Mouse (Mus musculus) megakaryocyte progenitor cell, adult 5-6 weeks (primary cell): ENCODE measurements at regions not wholly inside any gene's neighbourhood (a gene's known extent, or its start where the extent isn't known, plus 50 kb on each side); places are given as distances from the start of the nearest gene placed in this dataset.

Source experiments
- ATAC-seq: replicated peaks from 2 replicates; pipeline ENCODE4 v1.8.0; 2016; ENCODE audit warnings: mild to moderate bottlenecking, moderate TSS enrichment, inconsistent platforms; ENCODE audit not compliant: poor library complexity

DNA sequence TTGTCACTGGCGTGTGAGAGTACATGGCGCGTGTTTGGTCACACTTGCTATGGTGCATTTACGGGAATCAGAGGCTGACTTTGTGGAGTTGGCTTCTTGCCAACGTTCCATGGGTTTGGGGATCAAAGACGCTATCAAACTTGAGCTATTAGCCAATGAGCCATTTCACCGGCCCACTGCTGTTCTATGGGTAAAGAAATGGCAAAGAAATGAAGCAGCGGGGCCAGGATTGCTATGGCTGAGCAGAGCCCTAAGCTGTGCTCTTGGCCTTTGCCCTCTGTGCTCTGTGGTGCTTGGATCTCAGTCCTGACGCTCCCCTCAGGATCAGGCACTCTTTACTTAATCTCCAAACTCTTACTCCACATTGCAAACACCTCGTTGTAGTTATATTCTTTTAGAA is 291.3 kb downstream of the Foxo1 start:
- no peak for ATAC-seq

DNA sequence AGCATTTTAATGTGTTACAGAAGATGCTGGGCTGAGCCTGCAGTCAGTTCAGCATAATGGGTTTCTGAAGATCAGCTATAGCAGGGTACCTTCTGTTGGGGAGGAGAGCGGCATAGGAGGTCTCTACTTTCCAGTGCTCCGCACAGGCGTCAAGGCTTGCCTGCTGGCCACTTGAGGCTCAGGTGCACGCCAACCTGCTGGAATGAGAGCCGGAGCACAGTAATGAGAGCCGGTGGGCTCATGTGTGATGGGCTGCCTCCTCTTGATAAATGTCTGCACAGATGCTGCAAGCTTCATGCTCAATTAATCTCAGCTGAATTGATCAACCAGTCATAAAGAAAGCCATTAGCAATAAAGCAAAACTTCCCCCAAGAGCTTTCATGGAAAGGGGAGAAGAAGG is 290.6 kb downstream of the Foxo1 start:
- no peak for ATAC-seq

DNA sequence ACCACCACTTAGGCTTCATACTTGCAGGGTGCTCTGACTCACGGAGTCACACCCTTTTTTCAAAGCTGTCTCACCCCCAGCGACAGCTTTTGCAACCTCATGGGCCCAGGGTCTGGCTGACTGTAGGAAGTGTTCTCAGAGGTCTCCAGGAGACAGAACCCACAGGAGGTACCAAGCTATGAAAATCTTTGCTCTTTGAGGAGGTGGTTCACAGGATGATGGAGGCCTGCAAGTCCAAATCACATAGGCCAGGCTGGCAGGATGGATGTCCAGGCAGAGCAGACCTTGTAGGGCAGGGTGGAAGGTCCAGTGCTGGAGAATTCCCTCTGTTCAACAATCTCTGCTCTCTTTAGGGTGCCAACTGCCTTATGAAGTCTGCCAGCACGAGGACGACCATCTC is 289.2 kb downstream of the Foxo1 start:
- ATAC-seq: no peak

DNA sequence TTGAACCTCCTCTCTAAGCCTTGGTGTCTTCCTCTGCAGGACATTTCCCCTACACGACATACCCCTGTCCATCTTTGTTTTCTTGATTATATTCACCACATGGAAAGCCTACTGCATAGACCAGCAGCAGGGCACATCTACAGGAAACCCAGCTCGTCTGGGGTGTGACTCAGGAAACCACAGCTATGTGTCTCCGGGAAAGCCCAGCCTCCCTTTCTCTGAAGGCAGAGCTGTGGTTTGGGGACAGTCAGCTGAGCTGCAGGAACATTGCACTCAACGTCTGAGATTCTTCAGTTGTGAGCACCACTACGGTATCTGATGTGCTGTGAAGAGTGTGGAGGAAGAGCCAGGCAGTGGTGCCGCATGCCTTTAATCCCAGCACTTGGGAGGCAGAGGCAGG is 286.9 kb downstream of the Foxo1 start:
- peak; percentile 100 for ATAC-seq

DNA sequence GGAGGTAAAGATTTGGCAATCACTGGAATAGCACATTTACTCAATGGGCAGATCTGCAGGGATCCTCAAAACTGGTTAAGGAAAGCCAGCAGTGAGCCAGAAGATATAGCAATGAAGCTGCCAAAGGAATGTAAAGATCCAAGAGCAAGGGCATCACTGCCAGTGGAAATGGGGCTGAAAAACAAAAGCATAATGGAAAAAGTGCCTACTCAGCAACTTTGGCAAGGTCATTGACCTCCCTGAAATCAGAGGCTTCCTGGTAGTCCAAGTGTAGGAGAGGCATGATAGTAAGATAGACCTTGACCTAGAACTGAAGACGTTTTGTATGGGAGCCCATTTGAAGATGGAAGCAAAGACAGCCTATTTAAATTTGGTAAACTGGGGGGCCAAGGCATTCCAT is 286.4 kb downstream of the Foxo1 start:
- no peak for ATAC-seq

DNA sequence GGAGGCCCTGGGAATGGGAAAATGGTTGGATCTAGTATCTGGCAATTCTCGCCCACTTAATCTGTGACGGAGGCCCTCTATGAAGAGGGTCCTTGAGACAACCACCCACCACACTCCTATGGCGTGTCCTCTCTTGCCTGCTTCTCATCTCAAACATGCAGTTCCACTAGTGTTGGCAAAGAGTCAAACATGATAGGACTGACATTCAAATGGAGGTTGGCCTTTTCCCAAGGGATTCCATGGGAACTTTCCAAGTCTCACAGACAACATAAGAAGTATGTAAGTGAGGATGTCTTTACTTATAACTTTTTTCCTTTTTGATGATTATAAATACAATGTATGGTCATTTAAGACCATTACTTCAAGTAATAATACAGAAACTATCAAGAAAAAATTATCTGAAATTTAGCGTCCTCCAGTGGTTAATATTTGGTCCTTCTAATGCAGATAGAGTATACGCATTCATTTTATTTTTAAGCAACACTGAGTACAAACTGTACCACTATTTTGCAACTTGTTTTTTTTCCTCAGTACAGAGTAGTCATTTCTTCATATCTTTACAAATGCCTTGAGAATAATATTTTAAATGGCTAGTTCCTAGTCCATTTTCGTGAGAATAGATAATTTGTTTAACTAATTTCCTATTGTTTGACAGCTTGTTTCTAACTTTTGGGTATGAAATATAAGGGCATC is 280.2 kb downstream of the Foxo1 start:
- ATAC-seq: no peak

DNA sequence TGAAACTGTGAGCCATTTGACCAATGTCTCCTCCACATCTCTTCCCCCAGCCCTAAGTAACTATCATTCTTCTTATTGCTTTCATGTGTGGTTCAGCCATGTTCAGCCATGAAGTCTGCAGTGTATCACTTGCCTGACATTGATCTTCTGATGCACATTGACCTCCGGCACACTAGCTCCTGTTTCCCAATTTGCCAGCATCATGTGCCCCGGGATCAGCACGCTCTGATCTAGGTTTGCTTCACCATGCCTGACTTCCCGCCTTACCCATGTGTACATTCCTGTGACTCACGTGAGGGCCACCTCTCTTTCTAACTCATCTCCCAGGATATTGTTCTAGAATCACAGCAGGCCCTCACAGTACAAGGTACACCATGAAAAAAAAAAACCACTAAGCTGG is 277.9 kb downstream of the Foxo1 start:
- no peak for ATAC-seq

DNA sequence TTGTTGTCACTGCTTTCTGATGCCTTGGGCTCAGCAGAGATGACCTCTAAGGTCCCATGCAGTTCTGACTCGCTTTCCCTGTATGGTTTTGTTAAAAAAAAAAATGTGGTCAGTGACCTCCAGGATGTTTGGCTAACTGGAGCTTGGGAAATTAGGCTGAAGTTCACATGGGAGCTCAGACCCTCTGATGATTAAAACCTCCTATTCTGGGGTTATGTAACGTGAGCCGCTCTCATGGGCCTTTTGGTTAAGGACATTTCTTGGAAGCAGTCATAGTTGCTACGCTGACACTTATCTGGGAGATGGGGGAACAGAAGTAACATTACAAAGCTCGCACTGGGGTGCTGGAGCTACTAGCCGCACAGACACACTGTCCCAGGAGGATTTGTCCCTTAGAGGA is 274.9 kb downstream of the Foxo1 start:
- no peak for ATAC-seq

DNA sequence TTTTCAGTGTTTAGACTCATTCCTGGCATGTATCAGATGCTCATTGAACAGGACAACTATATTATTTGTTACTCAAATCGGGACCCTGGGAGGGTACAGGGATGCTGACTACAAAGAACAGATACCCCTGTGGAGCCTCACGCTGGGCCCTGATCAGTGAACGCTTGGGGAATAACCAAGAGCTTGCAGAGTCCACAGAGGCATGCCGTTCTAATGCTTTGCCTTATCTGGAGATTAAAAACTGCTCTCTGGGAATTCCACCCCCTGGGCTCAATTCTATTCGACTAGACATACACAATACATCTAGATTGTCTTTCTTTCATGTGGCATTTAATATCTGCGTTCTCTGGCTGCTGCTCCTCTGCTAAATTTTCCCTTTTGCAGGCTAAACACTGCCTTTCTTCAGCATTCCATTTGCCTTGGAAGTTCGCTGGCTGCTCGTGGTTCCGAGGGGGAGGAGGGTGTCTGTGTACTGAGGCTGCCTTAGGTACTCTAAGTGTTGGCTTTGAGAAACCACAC is 272.8 kb downstream of the Foxo1 start:
- ATAC-seq: no peak

DNA sequence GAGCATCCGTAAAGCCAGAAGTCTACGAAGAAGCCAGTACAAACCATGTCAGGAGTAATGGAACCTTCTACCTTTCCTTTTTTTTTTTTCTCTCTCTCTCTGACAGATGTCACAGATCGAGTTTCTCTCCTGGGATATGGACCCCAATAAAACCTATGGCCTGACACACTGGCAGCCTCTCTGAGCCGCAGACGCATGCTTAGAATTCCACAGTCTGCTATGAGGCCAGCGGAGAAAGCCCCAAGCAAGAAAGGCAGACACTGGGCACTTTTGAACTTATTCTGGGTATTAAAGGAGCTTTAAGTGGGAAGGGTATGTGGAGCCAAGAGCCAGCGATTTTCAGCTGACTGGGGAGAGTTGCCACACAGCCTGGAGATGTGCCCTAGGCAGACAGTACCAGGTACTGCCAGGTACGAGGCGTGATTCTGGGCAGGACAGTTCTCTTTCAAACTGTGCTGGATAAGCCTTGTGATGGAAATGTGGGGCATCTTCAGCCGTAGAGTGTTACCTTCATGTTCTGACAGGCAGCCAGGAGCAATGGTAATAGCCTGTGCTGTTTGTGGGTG is 271.8 kb downstream of the Foxo1 start:
- ATAC-seq: no peak

DNA sequence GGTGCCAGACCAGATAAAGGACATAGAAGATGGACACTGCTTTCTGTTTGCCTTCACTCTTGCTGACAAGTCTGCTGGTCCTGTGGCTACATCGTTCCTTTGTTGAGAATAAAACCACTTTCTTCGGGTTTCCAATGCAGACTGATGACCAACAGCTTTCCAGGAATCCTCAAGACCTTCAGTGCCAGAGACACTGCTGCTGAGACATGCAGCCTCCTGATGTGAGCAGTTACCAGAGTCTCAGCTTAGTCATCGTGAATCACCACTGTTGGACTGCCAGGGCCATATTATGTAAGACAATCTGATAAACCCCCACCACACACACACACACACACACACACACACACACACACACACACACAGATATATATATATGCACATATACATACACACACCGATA is 270.2 kb downstream of the Foxo1 start:
- no peak for ATAC-seq

DNA sequence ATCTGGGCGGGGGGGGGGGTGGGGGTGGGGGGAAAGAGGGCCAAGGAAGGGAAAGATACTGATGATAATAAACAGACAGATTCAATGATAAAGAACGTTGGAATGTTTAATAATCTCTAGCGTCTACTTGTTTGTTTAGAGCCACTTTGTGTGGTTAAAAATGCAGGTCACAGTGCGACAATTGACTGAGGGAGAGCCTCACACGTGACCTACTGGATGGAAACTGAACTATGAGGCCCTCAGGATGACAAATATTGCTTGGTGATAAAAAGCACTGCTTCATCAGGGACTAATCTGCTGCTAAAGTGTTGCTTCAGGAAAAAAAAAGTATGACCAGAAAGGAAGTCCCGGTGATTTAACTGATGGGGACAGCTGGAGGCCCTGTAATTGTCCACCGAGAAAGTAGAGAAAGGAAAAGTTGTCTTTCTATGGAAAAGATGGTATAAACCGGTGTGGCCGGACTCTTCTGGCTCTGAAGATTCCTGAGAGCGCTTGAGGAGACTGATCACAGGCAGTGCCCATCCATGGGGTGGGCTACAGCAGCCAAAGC is 269.3 kb downstream of the Foxo1 start:
- no peak for ATAC-seq

DNA sequence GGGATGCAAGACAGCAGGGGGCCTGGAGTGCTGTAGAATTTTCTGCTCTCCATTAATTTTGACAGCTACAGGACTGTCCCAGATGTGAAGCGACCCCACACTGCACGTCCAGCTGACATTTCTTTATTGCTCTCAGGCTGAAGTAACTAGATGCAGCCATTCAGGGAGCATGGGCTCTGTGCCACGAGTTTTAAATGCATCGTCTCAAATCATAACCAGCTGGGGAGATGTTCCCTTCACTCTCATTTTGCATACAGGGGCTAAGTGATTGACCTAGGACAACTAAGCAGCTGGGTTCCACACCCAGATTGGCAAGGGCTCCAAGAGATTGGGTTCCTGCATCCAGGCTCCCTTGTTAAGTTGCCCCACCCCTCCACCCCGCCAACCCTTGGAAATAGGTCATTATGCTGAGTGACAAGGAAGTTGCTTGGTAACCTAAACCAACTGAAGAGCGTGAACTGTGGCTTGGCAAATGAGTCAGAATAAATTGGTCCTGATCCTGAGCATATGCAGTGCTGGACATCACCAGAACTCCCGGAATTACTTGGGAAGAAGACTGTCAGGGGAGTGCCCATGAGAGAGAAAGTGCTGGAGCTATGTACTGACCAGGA is 267.4 kb downstream of the Foxo1 start:
- no peak for ATAC-seq

DNA sequence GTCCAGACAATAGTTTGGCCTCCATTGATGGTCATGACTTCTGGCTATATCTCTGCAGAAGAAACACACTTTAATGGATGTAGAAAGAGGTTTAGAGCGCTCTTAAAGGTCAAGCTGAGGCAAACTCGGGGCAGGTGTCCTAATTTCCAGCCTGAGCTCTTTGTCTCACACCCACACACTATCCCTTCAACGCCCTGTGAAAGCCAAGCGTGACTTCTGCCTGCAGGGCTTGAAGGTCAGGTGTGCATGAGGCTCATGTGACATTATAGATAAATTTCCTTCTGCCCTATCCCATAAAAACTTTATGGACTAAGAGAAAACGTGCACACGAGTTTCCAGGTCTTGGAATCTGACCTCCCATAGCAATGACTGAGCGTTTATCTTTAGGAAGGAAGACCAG is 266.0 kb downstream of the Foxo1 start:
- no peak for ATAC-seq

DNA sequence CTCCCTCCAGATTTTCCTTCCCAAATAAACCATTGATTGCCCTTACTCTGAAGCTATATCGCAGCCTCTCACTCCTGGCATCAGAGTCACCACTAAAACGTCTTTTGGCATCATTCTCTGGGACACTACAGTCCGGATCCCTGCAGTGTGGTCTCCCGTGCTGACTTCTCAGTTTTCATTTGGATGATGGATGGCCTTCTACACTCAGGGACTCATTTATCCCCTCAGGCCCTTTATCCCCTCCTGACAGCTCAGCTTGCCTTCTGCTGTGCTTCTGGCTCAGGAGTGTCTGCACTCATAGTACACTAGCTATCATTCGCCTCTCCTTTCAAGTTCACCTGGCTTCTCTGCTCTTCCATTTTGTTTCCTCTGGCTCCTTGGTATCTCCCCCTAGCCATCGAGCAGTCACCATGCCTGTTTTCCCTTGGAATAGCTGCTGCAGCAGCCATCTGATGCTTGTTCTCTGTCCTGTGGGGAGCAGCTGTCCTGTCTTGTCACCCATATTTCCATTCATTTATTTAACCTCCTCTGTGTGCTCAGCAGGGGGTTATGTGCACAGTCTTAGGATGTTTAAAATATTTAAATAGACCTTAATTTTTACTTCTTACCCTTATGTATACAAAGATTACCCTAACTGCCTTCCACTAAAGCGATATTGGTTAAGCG is 263.7 kb downstream of the Foxo1 start:
- no peak for ATAC-seq

DNA sequence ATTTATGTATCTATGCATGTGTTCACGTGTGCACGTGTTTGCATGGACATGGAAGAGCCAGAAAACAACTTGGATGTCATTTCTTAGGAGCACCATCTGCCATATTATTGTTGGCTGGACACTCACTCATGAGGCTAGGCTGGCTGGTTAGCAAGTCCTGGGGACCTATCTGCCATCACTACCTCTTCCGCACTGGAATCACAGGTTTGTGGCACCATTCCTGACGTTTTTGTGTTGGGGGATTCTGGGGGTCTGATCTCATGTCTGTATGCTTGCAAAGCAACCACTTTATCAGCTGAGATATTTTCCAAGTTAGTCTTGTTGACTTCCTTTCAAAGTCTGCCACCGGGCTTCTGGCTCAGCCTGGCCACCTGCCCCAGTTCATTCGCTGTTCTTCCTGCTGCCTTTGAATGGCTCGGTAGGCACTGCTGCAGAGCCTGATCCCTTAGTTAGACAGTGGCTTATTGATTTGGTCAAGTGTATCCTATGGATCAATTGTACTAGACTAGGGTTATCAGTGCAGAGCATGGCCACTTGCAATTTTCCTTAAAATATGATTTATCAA is 262.4 kb downstream of the Foxo1 start:
- no peak for ATAC-seq

DNA sequence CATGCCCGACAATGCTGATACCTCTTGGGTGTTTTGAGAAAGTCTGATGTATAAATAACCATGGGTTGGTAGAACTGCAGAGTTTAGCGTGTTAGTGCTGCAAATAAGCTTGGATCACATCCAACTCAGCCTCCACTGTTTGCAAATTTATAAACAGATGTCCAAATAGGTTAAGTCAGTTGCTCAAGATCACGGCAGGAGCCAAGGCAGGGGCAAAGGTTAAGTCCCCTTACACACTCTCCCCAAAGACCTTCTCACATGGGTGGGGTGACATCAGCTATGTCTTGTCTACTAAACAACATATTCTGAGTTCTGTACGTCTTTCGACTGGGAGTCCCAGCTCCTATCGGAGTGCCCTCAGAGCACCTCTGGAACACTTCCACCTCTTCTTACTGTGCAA is 261.0 kb downstream of the Foxo1 start:
- no peak for ATAC-seq

DNA sequence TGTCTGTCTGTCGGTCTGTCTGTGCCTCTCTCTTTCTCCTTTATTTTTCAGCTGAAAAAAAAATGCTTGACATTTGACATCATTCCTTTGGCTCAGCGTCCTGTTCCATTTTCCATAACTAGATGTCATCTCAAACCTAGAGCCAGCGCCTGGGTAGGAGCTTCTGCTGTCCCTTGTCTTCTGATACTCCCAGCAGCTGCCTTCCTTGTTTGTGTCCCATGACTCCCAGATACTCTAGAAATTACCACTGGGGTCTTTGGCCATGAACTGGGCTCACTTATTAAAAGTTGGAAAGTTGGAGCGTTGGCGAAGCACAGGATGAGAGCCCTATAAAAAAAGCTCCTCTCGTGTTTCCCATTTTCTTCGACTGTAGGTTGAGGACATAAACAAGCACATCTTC is 260.4 kb downstream of the Foxo1 start:
- ATAC-seq: no peak

DNA sequence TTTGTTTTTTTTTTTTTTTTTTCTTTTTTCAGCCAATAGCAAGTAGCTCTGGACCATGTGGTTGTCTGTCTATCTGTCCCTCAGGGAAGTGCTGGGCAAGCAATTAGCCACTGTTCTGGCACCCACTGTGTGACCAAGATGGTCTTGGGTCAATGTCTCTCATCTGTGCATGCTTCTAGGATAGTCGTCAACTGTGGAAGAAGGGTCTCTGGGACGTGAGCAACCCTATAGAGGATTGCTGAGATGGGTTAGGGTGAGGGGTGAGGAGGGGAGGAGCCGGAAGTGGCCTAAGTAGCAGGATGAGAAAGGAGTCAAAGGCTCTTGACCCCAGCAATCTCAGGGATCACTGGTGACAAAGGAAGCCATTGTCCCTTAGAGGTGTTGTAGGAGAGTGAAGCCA is 259.6 kb downstream of the Foxo1 start:
- ATAC-seq: no peak

DNA sequence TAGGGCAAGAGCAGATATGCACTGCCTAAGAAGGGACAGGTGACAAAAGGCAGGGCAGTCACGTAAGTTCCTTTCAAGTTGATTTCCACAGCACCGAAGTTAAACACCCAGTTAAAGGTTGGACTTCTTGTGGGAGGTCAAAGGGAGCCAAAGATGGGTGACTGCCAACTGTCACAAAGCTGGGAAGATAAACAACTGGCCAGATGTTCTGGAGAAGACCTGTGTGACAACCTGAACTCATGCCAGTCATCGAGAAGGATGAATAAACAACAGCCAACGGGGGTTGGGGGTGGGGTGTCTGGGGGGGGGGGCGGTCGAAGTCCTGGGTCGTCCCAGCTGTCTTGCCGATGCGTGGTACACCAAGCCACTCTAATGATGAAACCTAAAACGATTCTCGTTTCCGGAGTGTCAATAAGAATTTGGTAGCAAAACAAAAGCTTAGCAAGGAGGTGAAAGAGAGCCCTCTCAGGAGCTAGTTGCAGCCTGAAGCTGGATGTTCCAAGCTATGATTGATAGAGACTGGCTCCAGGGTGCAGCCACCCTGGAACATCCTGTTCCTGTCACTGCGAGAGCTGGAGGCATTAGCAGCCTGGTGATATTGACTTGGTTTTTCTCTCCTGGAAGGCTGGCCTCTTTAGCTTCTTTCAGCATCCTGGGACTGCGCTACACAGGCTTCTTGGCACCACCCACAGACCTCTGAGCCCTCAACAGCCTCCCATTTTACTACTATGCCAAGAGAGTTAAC is 259.0 kb downstream of the Foxo1 start:
- ATAC-seq: no peak

DNA sequence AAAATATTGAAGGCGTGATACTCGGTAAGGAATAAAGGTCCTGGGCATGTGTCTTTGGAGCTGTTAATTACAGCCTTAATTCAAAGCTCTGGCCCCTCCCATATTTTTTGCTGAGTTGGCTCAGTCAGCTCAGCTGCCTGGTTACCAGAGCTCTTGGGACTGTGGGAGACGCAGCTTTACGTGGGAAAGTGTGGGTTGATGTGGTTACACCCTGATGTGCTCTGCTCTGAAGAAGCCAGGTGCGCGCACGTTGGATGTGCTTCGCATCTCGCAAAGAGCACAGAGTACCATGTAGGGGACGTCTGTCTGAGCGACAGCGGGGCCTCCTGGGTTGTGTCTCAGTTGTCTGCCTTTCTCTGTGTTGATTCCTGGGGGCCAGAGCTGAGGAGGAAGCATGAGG is 254.8 kb downstream of the Foxo1 start:
- no peak for ATAC-seq
